Mouse (Mus musculus) c-Kit-positive CD71-positive TER-119-positive erythroid progenitor cells, embryonic 14.5 days (primary cell): Measurements from ENCODE around the gene Gucy1b1.

Source experiments
- DNase-seq: peaks from one replicate; pipeline ENCODE4 v3.0.0-alpha.2; 2013; ENCODE audit warnings: low spot score

The Gucy1b1 gene

DNA sequence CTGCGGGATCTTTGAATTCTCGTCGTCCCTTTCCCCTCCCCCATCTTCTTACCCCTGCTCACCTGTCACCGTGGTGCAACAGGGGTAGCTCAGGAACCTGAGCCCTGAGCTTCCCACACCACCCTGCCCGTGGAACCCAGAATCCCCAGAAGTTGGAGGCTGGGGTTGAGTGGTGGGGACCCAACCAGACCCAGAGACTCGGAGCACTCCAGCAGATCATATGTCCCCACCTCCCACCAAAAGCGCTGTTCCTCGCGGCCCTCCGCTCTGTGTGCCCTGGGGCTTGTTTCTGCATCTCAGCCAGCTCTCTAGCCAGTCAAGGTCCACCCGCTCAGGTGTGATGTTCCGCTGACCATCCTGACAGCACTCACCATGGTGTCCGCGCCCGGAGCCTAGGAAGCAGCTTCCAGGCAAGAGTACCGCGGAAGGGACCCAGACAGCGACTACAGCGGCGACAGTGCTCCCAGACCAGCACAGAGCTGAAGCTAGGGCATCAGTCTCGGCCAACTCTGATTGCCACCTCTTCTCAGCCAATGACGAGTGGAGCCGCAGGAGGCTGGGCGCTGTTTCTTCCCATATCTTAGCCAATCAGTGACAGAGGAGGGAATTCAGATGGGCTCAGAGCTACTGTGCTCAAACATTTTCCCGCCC is at the start of gene Gucy1b1:
Gucy1b1 (minus strand) TSS at position 489 of the 651 bp plus-strand sequence.
- DNase-seq: peak; percentile 2

- DNase-seq: no peak
These were observed 44.4 kb upstream of the Gucy1b1 start for GRCm38 (mm10) chr3:82118916-82119315.

- DNase-seq: no peak
These were observed 38.0 kb upstream of the Gucy1b1 start for GRCm38 (mm10) chr3:82112439-82112838.

DNA sequence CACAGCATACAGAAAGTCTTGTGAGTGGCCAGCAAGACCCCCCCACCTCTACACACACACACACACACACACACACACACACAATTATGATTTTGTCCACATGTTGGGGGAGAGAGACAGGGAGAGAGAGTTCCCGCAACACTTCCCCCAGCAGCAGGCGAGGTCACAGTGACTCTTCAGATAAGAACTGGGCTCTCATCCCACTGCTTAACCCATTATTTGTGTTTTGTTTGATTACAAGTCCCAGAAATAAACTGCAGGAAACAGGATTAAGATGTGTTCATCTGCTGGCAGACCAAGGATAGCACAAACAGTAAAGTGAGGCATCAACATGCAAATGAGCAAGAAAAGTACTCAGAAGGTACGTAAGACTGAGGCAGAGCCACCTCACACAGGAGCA is 37.5 kb upstream of the Gucy1b1 start:
- DNase-seq: no peak

DNA sequence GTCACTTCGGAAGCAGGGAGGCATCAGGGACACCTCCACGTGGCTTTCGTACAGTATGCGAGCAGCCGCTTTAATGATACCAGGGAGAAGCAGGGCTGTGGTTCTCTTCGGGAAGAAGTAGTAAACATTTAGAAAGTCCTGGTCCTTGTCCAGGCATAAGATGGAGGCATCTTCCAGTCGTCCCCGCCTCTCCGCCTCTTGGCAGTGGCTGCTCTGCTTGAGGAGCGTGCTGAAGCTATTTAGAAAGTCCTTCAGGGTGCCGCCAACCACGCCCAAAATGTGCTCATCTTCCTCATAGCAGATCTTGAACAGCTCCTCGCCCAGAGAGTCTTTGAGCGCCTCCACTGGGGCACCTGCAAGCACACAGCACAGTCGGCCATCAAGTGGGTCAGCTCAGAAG is 34.5 kb upstream of the Gucy1b1 start:
- no peak for DNase-seq

GRCm38 (mm10) chr3:82104229-82104628 is 29.7 kb upstream of the Gucy1b1 start:
- DNase-seq: no peak

GRCm38 (mm10) chr3:82099127-82099526 is 24.6 kb upstream of the Gucy1b1 start:
- no peak for DNase-seq

GRCm38 (mm10) chr3:82096801-82097200 is 22.3 kb upstream of the Gucy1b1 start:
- no peak for DNase-seq

DNA sequence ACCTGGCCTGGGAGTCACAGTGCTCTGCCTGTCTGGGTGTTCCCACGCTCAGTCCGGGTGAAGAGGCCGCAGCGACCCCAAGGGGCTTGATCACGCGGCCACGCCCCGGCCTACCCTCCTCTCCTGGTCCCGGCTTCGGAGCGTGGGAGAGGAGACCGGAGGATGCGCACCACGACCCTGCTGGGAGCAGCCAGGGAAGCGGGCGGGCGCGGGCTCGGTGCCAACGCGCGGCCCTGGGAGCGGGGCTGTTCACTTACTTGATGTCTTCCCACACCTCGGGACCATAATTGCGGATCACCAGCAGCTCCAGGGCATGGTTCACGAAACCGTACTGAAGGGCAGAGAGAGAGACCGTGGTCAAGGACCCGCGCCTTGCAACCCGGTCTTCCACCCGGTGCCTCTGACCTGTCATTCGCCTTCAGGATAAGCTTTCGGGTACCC is 728 bp downstream of the Gucy1b1 start:
- DNase-seq: no peak

DNA sequence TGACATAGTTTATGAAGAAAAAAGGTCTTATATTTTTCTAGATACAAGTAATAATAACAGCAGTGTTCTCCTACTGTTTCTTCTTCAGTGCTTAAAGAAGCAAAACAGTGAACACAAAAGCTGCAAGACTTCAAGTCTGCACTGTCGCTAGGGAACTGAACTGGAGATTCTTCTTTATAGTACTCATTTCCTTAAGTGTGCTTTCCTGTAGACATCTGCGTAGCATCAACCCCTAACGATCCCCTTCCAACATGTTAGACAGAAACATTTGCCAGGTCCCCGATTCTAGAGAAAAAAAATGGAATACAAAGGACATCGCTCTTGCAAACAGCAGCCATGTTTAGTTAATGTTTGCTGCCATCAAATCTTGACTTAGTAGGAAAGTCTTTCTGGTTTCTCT is 6.7 kb downstream of the Gucy1b1 start:
- DNase-seq: no peak

- DNase-seq: no peak
These were observed 12.9 kb downstream of the Gucy1b1 start for GRCm38 (mm10) chr3:82061402-82062180.

DNA sequence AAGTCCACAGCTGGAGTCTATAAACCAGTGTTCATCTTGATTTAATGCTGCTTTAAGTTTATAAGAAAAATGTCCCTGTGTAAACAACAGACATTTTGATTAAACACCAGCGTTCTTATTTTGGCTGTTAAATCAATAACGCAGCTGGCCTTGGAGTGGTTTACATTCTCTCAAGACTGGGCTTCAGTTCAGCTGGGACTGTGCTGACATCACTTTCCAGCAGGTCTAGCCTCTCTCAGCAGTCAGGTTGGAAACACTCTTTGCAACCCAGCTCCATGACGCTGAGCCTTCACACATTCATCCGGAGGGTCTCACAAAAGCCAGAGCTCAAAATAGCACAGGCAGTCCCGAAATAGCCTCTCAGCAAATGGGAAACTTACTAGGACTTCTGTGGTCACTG is 17.3 kb downstream of the Gucy1b1 start:
- no peak for DNase-seq

DNA sequence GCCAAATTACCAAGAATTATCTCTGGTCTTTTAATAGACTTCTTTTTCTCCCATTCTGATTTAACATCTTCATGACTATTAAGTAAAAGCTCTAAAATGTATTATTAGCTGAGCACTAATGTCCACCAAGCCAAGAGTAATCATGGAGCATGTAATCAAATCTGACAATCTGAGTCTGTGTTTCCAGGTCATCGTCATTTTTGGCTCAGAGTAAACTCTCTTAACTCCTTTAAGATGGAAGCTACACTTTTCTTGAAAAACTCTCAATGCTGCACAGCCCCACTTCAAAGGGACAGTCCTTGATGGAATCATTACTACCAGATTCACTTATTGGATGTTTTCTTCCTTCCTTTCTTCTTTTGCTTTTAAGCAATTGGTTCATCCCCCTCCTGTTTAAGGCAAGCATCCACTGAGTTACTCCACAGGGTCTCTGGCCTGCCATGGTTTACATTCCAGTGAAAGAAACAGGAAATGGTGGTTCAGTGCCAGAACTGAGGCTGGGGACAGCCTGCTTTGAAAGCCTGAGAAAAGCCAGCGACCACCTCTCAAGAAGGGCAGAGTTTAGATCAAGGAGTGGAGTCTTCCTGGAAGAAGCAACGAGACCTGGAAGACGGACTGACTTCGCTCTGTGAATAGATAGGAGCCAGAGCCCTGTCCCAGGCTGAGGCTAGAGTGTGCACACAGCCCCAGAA is 20.1 kb downstream of the Gucy1b1 start:
- DNase-seq: no peak

DNA sequence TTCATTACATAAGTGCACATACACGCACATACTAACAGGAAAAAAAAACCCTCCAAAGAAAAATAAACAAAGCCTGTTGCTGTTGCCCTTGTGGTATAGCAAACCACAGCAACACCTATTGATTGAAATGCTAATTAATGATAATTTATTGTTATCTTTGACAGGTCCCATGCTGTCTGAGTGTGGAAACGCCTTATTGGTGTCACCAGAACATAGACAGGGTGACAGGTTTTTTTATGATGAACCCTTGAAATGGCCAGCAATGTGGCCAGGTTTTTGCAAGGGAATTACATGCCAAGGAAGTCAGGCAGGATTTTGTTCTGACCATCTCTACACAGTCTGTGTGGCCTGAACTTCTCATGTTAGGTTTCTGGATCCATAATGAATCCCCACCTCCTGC is 22.5 kb downstream of the Gucy1b1 start:
- DNase-seq: no peak

GRCm38 (mm10) chr3:82051468-82051867 is 23.0 kb downstream of the Gucy1b1 start:
- no peak for DNase-seq

GRCm38 (mm10) chr3:82048681-82049080 is 25.8 kb downstream of the Gucy1b1 start:
- DNase-seq: no peak

DNA sequence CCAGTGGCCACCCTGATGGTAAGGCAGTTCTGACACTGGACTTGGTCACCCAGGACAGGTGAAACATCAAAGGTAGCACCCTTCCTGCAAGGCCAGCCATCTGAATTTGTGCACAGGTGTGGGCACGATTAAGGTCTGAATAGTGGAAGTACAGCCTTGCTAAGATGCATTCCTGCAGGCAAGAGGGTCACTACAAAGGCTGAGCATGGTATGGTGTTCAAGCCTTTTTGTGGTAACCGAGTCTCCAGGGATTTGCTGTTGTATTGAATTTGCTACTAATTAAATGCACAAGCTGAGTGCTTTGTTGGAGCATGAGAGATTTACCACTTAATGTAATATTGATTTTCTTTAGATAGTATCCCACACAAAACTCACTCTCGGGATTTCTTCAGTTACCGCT is 26.4 kb downstream of the Gucy1b1 start:
- DNase-seq: no peak

- DNase-seq: no peak
These were observed 27.3 kb downstream of the Gucy1b1 start for GRCm38 (mm10) chr3:82047100-82047753.

- DNase-seq: no peak
These were observed 28.4 kb downstream of the Gucy1b1 start for GRCm38 (mm10) chr3:82046087-82046486.

DNA sequence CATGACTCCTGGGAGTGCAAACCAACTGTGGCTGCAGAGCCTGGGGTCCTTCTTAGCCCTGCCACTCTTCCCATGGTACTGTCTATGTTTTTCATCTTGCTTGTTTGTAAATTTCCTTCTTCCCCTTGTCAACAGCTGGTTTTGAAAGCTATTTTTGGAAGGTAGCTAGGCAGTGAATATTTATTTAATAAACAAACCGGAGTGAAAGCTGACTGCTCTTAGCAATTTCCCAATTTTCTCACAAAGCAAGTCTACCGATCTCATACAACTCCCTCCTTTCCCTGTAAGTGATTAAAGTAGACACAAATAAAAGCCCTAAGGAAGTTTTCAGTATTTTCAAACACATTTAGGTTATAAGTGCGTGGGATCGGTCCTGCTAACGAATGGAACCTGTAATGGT is 29.6 kb downstream of the Gucy1b1 start:
- DNase-seq: no peak

- DNase-seq: no peak
These were observed 30.8 kb downstream of the Gucy1b1 start for GRCm38 (mm10) chr3:82043676-82044075.

- DNase-seq: no peak
These were observed 38.0 kb downstream of the Gucy1b1 start for GRCm38 (mm10) chr3:82036262-82037044.
